Mouse (Mus musculus): ENCODE results near the gene Dscaml1. TPM values are rescaled to one million over a fixed set of nuclear protein-coding genes. Genes with fewer than 3 reads are reported as not detected.

Gene Dscaml1
- polyA plus RNA-seq (2016; fragmentation: Nextera tagmentation; extraction: Ambion mirVana): 7.0 and 8.9 TPM in 2 replicates

GRCm38 (mm10) chr9:45426456-45426855 is at the start of gene Dscaml1:
Gene Dscaml1, plus strand, starts transcription at chr9:45426628.
- H3K9me3 ChIP-seq: no peaks in the 10 kb centered on the region
- H3K9ac ChIP-seq: no peak within 1 kb of the TSS
- H3K36me3 ChIP-seq (replicated peaks): no peaks in the 10 kb centered on the region
- peaks cover 18% of the 10 kb centered on the region for H3K4me1 ChIP-seq
- H3K4me3 ChIP-seq (replicated peaks): no peak within 1 kb of the TSS
- ATAC-seq (ENCODE audit: low FRiP score): no peak
- no peak within 1 kb of the TSS for H3K27ac ChIP-seq
- H3K27me3 ChIP-seq: peaks cover 39% of the 10 kb centered on the region
- H3K4me2 ChIP-seq: no peak within 1 kb of the TSS
- WGBS: 83% methylated on average over 4 of the region's 4 CpGs

- Histone ChIP-seq H3K27me3 (no peaks in the 10 kb centered on the region), H3K4me2 (no peak overlapping the region), H3K4me1 (peaks cover 29% of the 10 kb centered on the region), H3K9me3 (no peaks in the 10 kb centered on the region), H3K4me3 (replicated peaks) (no peak overlapping the region), H3K9ac (no peak overlapping the region), H3K27ac (no peak overlapping the region), H3K36me3 (replicated peaks) (peaks cover 31% of the 10 kb centered on the region)
- WGBS: 79% methylated on average over 2 of the region's 2 CpGs
- ATAC-seq (ENCODE audit: low FRiP score): no peak
Observed at GRCm38 (mm10) chr9:45376883-45377282, 49.5 kb upstream of the Dscaml1 start.

- peak; percentile 57 for ATAC-seq (ENCODE audit: low FRiP score)
- peak overlapping the region; percentile 68 for H3K27ac ChIP-seq
- no peaks in the 10 kb centered on the region for H3K9me3 ChIP-seq
- H3K4me2 ChIP-seq: no peak overlapping the region
- H3K9ac ChIP-seq: no peak overlapping the region
- H3K4me3 ChIP-seq (replicated peaks): no peak overlapping the region
- 50% methylated on average over 10 of the region's 10 CpGs for WGBS
- peaks cover 22% of the 10 kb centered on the region for H3K4me1 ChIP-seq
- H3K36me3 ChIP-seq (replicated peaks): peaks cover 22% of the 10 kb centered on the region
- no peaks in the 10 kb centered on the region for H3K27me3 ChIP-seq
Observed at GRCm38 (mm10) chr9:45380411-45381251, 45.8 kb upstream of the Dscaml1 start.

GRCm38 (mm10) chr9:45382336-45382735 is 44.1 kb upstream of the Dscaml1 start:
- peaks cover 19% of the 10 kb centered on the region for H3K4me1 ChIP-seq
- ATAC-seq (ENCODE audit: low FRiP score): no peak
- H3K27ac ChIP-seq: no peak overlapping the region
- no peak overlapping the region for H3K9ac ChIP-seq
- no peaks in the 10 kb centered on the region for H3K9me3 ChIP-seq
- no peaks in the 10 kb centered on the region for H3K27me3 ChIP-seq
- H3K36me3 ChIP-seq (replicated peaks): 0 out of 2 replicates have a peak, but pooled peaks cover 11% of the 10 kb centered on the region
- WGBS: 79% methylated on average over 5 of the region's 5 CpGs
- H3K4me2 ChIP-seq: no peak overlapping the region
- no peak overlapping the region for H3K4me3 ChIP-seq (replicated peaks)

GRCm38 (mm10) chr9:45382834-45383233 is 43.6 kb upstream of the Dscaml1 start:
- H3K27ac ChIP-seq: no peak overlapping the region
- no peak for ATAC-seq (ENCODE audit: low FRiP score)
- 0 out of 2 replicates have a peak, but pooled peaks cover 7% of the 10 kb centered on the region for H3K36me3 ChIP-seq (replicated peaks)
- H3K4me2 ChIP-seq: no peak overlapping the region
- H3K9me3 ChIP-seq: no peaks in the 10 kb centered on the region
- H3K4me3 ChIP-seq (replicated peaks): no peak overlapping the region
- H3K9ac ChIP-seq: no peak overlapping the region
- 72% methylated on average over 5 of the region's 5 CpGs for WGBS
- H3K4me1 ChIP-seq: peaks cover 19% of the 10 kb centered on the region
- H3K27me3 ChIP-seq: no peaks in the 10 kb centered on the region

GRCm38 (mm10) chr9:45383883-45384282 is 42.5 kb upstream of the Dscaml1 start:
- H3K9me3 ChIP-seq: no peaks in the 10 kb centered on the region
- no peak overlapping the region for H3K27ac ChIP-seq
- H3K27me3 ChIP-seq: no peaks in the 10 kb centered on the region
- no peak overlapping the region for H3K4me2 ChIP-seq
- H3K36me3 ChIP-seq (replicated peaks): 0 out of 2 replicates have a peak, but pooled peaks cover 6% of the 10 kb centered on the region
- H3K4me3 ChIP-seq (replicated peaks): no peak overlapping the region
- ATAC-seq (ENCODE audit: low FRiP score): no peak
- H3K9ac ChIP-seq: no peak overlapping the region
- WGBS: 92% methylated on average over 6 of the region's 6 CpGs
- peaks cover 19% of the 10 kb centered on the region for H3K4me1 ChIP-seq

- no peaks in the 10 kb centered on the region for H3K9me3 ChIP-seq
- no peaks in the 10 kb centered on the region for H3K4me1 ChIP-seq
- H3K27ac ChIP-seq: no peak overlapping the region
- H3K4me3 ChIP-seq (replicated peaks): no peak overlapping the region
- H3K4me2 ChIP-seq: no peak overlapping the region
- H3K9ac ChIP-seq: no peak overlapping the region
- WGBS: 89% methylated on average over 5 of the region's 5 CpGs
- peaks cover 11% of the 10 kb centered on the region for H3K36me3 ChIP-seq (replicated peaks)
- no peak for ATAC-seq (ENCODE audit: low FRiP score)
- H3K27me3 ChIP-seq: no peaks in the 10 kb centered on the region
Observed at GRCm38 (mm10) chr9:45386698-45387097, 39.7 kb upstream of the Dscaml1 start.

GRCm38 (mm10) chr9:45388385-45388994 is 37.9 kb upstream of the Dscaml1 start:
- no peak overlapping the region for H3K27ac ChIP-seq
- ATAC-seq (ENCODE audit: low FRiP score): peak; percentile 61
- no peaks in the 10 kb centered on the region for H3K27me3 ChIP-seq
- H3K9me3 ChIP-seq: no peaks in the 10 kb centered on the region
- H3K4me1 ChIP-seq: no peaks in the 10 kb centered on the region
- H3K36me3 ChIP-seq (replicated peaks): peaks cover 29% of the 10 kb centered on the region
- H3K4me2 ChIP-seq: no peak overlapping the region
- H3K9ac ChIP-seq: no peak overlapping the region
- WGBS: 46% methylated on average over 12 of the region's 12 CpGs
- H3K4me3 ChIP-seq (replicated peaks): no peak overlapping the region

- H3K4me3 ChIP-seq (replicated peaks): no peak overlapping the region
- 90% methylated on average over 8 of the region's 8 CpGs for WGBS
Observed at GRCm38 (mm10) chr9:45389596-45389995, 36.8 kb upstream of the Dscaml1 start.

GRCm38 (mm10) chr9:45391299-45391698 is 35.1 kb upstream of the Dscaml1 start:
- Histone ChIP-seq H3K27me3 (no peaks in the 10 kb centered on the region), H3K36me3 (replicated peaks) (peaks cover 47% of the 10 kb centered on the region), H3K27ac (no peak overlapping the region), H3K4me1 (no peaks in the 10 kb centered on the region), H3K9ac (no peak overlapping the region), H3K4me2 (no peak overlapping the region), H3K9me3 (no peaks in the 10 kb centered on the region), H3K4me3 (replicated peaks) (no peak overlapping the region)
- no peak for ATAC-seq (ENCODE audit: low FRiP score)
- 79% methylated on average over 7 of the region's 7 CpGs for whole genome bisulfite sequencing

More at GRCm38 (mm10) chr9:45389596-45389995, 36.8 kb upstream of the Dscaml1 start:
- Histone ChIP-seq H3K27ac (no peak overlapping the region), H3K27me3 (no peaks in the 10 kb centered on the region), H3K9me3 (no peaks in the 10 kb centered on the region), H3K4me1 (no peaks in the 10 kb centered on the region), H3K36me3 (replicated peaks) (peaks cover 34% of the 10 kb centered on the region), H3K4me2 (no peak overlapping the region), H3K9ac (no peak overlapping the region)
- ATAC-seq (ENCODE audit: low FRiP score): no peak

GRCm38 (mm10) chr9:45395218-45395617 is 31.2 kb upstream of the Dscaml1 start:
- H3K9ac ChIP-seq: no peak overlapping the region
- no peak overlapping the region for H3K4me3 ChIP-seq (replicated peaks)
- H3K27ac ChIP-seq: no peak overlapping the region
- no peak overlapping the region for H3K4me2 ChIP-seq
- WGBS: 91% methylated on average over 6 of the region's 6 CpGs
- H3K4me1 ChIP-seq: no peaks in the 10 kb centered on the region
- peaks cover 47% of the 10 kb centered on the region for H3K36me3 ChIP-seq (replicated peaks)
- no peak for ATAC-seq (ENCODE audit: low FRiP score)
- H3K9me3 ChIP-seq: no peaks in the 10 kb centered on the region
- H3K27me3 ChIP-seq: no peaks in the 10 kb centered on the region

- no peak for ATAC-seq (ENCODE audit: low FRiP score)
Observed at GRCm38 (mm10) chr9:45395796-45396195, 30.6 kb upstream of the Dscaml1 start.

More at GRCm38 (mm10) chr9:45395796-45396195, 30.6 kb upstream of the Dscaml1 start:
- Histone ChIP-seq H3K4me2 (no peak overlapping the region), H3K4me3 (replicated peaks) (no peak overlapping the region), H3K27ac (no peak overlapping the region), H3K27me3 (no peaks in the 10 kb centered on the region), H3K4me1 (no peaks in the 10 kb centered on the region), H3K9ac (no peak overlapping the region), H3K9me3 (no peaks in the 10 kb centered on the region), H3K36me3 (replicated peaks) (peaks cover 42% of the 10 kb centered on the region)
- WGBS: 80% methylated on average over 3 of the region's 3 CpGs
